Mouse (Mus musculus) lung, embryonic 14.5 days (tissue): ENCODE data around the gene Tubgcp3. TPM values are rescaled to one million over a fixed set of nuclear protein-coding genes. Genes with fewer than 3 reads are reported as not detected.

Experiments used
- ATAC-seq: fragments of 200-750 bp; cut with Nextera tagmentation; 2 replicates; pipeline ENCODE4 v1.8.0; 2017; ENCODE audit warnings: mild to moderate bottlenecking, moderate TSS enrichment, moderate library complexity; ENCODE audit not compliant: insufficient read depth
- DNase-seq: peaks from one replicate; pipeline ENCODE4 v3.0.0-alpha.2; 2015
- H3K27ac ChIP-seq: fragments of 300-500 bp; sonication (generic); 2 replicates; pipeline ENCODE4 v1.5.1; 2014; ENCODE audit warnings: low read depth, mild to moderate bottlenecking, moderate library complexity
- H3K27me3 ChIP-seq: fragments of 300-500 bp; sonication (generic); 2 replicates; pipeline ENCODE4 v1.6.1; 2014; ENCODE audit warnings: low read length, control low read depth; ENCODE audit not compliant: insufficient read depth
- H3K36me3 ChIP-seq: fragments of 300-500 bp; sonication (generic); 2 replicates; pipeline ENCODE4 v1.6.1; 2014; ENCODE audit warnings: control low read depth; ENCODE audit not compliant: insufficient read depth
- H3K4me1 ChIP-seq: fragments of 300-500 bp; sonication (generic); 2 replicates; pipeline ENCODE4 v1.6.1; 2014; ENCODE audit warnings: antibody characterized with exemption, control low read depth; ENCODE audit not compliant: insufficient read depth
- H3K4me2 ChIP-seq: fragments of 300-500 bp; sonication (generic); 2 replicates; pipeline ENCODE4 v1.6.1; 2014; ENCODE audit warnings: mild to moderate bottlenecking
- H3K4me3 ChIP-seq: fragments of 300-500 bp; sonication (generic); 2 replicates; pipeline ENCODE4 v1.5.1; 2014; ENCODE audit warnings: low read depth, low read length
- H3K9ac ChIP-seq: fragments of 300-500 bp; sonication (generic); 2 replicates; pipeline ENCODE4 v1.6.1; 2014
- H3K9me3 ChIP-seq: fragments of 300-500 bp; sonication (generic); 2 replicates; pipeline ENCODE4 v1.6.1; 2016; ENCODE audit warnings: low read depth, low read length, control low read depth
- CTCF ChIP-seq: IDR thresholded peaks from 2 replicates; pipeline ENCODE4 v1.5.1; 2016; ENCODE audit warnings: antibody characterized with exemption, low read depth
- WGBS: fragments of 180-500 bp; shearing (Covaris S2); extraction: QIAGEN DNeasy Blood & Tissue Kit; methylation state at CpG from one replicate; pipeline ENCODE4 v1.1.7; 2014; 5-methylcytosine and 5-hydroxymethylcytosine counted together
- microRNA-seq: library from miRNA; unstranded; fragments of <30 nt; microRNA quantifications from one replicate; pipeline ENCODE4, GENCODE M21; 2016; ENCODE audit warnings: borderline number of aligned reads
- polyA plus RNA-seq: library from polyadenylated mRNA; unstranded; fragments of >200 nt; fragmentation: Nextera tagmentation; extraction: Ambion mirVana; gene quantifications from 2 replicates; pipeline ENCODE4 v1.2.1, GENCODE M21; 2014

Tubgcp3 gene
- polyA plus RNA-seq, 1 experiment from 2014 or later, result 59.3 TPM

DNA sequence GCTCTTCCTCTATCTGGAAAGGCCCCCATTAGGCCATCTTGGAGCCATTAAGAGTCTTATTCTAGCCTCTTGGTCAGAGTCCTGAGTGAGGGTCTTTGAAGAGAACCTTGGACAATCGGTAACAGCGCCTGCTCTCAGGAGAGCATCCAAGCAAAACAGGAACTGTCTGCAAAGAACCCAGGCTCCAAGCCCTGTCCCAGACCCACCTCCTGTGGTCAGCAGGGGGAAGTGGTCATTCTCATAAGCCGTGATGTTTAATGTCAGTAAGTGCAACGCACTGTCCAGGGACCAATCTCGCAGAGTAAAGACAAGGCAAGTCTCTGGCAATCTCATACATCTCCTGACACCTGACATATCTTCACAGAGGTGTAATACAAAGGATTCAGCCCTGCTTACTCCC, 96.0 kb downstream of the Tubgcp3 start:
- WGBS, result 62% methylated on average over 5 of the region's 5 CpGs
- Histone ChIP-seq H3K4me3 (no peak overlapping the region), H3K27ac (no peak overlapping the region), H3K9me3 (no peaks in the 10 kb centered on the region), H3K9ac (no peak overlapping the region), H3K4me1 (no peaks in the 10 kb centered on the region), H3K27me3 (peaks cover 3% of the 10 kb centered on the region; the same call in 1 of the 2 replicates), H3K36me3 (no peaks in the 10 kb centered on the region), H3K4me2 (no peak overlapping the region)
- DNase-seq, result no peak
- no peak for TF ChIP-seq CTCF
- ATAC-seq, result no peak

DNA sequence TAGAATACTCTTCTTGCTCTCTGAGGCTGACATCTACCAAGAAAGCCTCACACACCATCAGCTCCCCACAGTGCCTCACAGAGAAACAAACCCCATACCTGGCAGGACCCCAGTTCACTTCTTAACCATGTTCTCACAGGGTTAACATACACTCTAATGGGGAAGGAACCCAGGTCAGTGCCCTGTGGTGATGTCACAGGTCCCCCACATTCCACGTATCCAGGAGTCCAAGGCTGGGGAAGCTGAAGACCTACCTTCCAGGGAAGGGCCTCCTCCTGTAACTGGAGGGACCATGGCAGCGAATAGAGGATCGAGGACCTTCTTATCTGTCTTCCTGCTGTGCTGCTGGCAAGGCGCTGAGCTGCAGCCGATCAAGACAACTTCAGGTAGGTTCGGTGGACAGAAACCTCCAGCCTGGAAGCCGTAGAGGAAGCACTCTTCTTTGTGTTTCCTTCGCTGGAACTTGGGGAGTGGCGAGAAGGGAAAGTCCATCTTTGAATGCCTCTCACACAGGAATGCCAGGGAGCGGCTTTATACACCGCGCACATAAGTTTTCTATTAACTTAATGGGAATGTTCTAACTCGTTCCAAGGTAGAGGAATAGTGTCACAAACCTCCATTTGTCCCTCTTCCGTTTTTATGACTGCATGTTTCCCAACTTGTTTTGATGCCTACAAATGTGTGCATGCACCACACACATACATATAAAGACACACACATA, 99.1 kb downstream of the Tubgcp3 start, which contains the start of gene Spaca7:
TSS of gene Spaca7 (plus strand) at position 216 of the 721 bp plus-strand sequence.
- no peak within 1 kb of the TSS for H3K9ac ChIP-seq
- no peaks in the 10 kb centered on the region for H3K36me3 ChIP-seq
- H3K27me3 ChIP-seq, result peaks cover 3% of the 10 kb centered on the region; the same call in 1 of the 2 replicates
- TF ChIP-seq CTCF, result no peak
- no peaks in the 10 kb centered on the region for H3K9me3 ChIP-seq
- WGBS, result 46% methylated on average over 14 of the region's 14 CpGs
- H3K4me3 ChIP-seq, result no peak within 1 kb of the TSS
- DNase-seq, result no peak
- H3K4me1 ChIP-seq, result no peaks in the 10 kb centered on the region
- no peak within 1 kb of the TSS for H3K27ac ChIP-seq
- no peak within 1 kb of the TSS for H3K4me2 ChIP-seq
- ATAC-seq, result no peak

DNA sequence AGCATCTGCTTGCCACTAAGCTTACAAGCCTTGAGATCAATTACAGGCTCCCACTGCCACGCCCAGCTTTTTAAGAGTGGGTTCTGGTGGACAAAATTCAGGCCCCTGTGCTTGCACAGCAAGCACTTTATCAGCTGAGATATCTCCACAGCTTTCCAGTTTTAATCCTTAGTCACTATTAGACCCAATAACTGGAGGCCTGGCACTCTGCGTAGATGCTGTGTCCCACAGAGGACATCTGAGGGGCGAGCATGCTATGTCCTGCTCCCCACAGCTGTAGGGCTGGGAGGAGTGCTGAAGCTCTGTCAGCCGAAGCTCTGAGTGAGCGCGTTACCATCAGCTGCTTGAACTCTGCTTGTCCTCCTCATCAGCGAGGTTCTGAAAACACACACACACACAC, 105.5 kb downstream of the Tubgcp3 start:
- H3K9me3 ChIP-seq, result no peaks in the 10 kb centered on the region
- no peaks in the 10 kb centered on the region for H3K4me1 ChIP-seq
- H3K4me3 ChIP-seq, result no peak overlapping the region
- H3K27ac ChIP-seq, result no peak overlapping the region
- 39% methylated on average over 7 of the region's 7 CpGs for WGBS
- DNase-seq (no peak), ATAC-seq (no peak)
- no peak overlapping the region for H3K9ac ChIP-seq
- no peak for TF ChIP-seq CTCF
- H3K4me2 ChIP-seq, result no peak overlapping the region
- H3K36me3 ChIP-seq, result no peaks in the 10 kb centered on the region
- peaks cover 6% of the 10 kb centered on the region; the same call in 1 of the 2 replicates for H3K27me3 ChIP-seq

DNA sequence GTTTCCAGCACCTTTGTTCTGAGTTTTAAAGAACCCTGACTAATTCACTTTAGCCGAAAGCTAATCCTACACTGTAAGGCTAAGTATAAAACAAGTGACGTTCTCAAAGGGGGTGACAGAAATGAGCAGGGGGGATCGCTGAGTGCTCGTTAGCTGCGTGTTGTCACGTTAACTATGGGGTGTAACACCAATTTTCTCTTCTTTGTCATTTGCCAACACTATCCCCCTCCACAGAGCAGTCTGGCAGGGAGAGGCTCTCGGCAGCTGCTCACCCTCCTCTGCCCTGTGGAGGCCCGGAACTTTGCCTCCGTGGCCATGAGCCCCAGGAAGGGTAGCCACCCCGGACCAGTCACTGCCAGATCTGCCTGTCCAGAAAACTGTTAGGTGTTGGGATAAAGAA, 106.6 kb downstream of the Tubgcp3 start:
- Histone ChIP-seq H3K9me3 (no peaks in the 10 kb centered on the region), H3K4me3 (no peak overlapping the region), H3K27me3 (peaks cover 7% of the 10 kb centered on the region; the same call in 1 of the 2 replicates), H3K4me1 (no peaks in the 10 kb centered on the region), H3K4me2 (no peak overlapping the region), H3K9ac (no peak overlapping the region), H3K27ac (no peak overlapping the region), H3K36me3 (no peaks in the 10 kb centered on the region)
- TF ChIP-seq CTCF, result no peak
- ATAC-seq (no peak), DNase-seq (no peak)
- 71% methylated on average over 10 of the region's 10 CpGs for WGBS

DNA sequence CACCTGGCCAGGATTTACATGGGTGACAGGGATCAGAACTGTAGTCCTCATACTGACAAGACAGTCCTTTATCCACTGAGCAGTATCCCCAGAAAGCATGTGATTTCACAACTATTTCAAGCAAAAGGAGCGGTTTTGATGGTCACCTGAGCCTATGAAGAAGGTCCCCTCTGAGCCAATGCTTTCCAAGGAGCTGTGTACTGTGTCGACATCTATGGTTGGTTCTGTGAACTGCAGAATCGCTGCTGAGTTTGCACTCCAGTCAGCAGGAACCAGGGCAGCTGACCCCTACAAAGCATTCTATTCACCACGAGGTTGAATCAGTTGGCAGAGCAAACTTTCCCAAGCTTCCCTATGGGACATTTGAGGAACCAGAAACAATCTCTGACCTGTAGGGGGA, 107.7 kb downstream of the Tubgcp3 start:
- no peak overlapping the region for H3K4me3 ChIP-seq
- H3K9ac ChIP-seq, result no peak overlapping the region
- peak; percentile 87 for TF ChIP-seq CTCF
- no peak overlapping the region for H3K4me2 ChIP-seq
- no peak for ATAC-seq
- no peaks in the 10 kb centered on the region for H3K9me3 ChIP-seq
- 4% methylated on average over 4 of the region's 4 CpGs for WGBS
- H3K27ac ChIP-seq, result no peak overlapping the region
- DNase-seq, result peak; percentile 71
- H3K36me3 ChIP-seq, result no peaks in the 10 kb centered on the region
- H3K4me1 ChIP-seq, result no peaks in the 10 kb centered on the region
- H3K27me3 ChIP-seq, result peaks cover 9% of the 10 kb centered on the region; the same call in 1 of the 2 replicates

Small RNA genes lying within 50 kb of the gene (microRNA-seq; reads per million reads assigned to microRNA genes)
- gene Gm26483, result not detected

Other genes starting within 250 kb of the Tubgcp3 start
- gene Spaca7, start 99.2 kb downstream of the Tubgcp3 start, polyA plus RNA-seq, result not detected in 2 replicates
- gene Atp11a, start 84.8 kb upstream of the Tubgcp3 start, polyA plus RNA-seq, result 23.2 and 26.7 TPM in 2 replicates
- gene Mcf2l, start 201.6 kb upstream of the Tubgcp3 start, polyA plus RNA-seq, result 11.6 and 13.4 TPM in 2 replicates